In genomic region chr16:91373473-91374252, GRCm38 (mm10) we compare ENCODE assay signal across 8 mouse cellular contexts. TPM values are rescaled to one million over a fixed set of nuclear protein-coding genes. Genes with fewer than 3 reads are reported as not detected.
DNase-seq lines count a peak whose midpoint lies in the region; ATAC-seq and TF ChIP-seq lines count a peak whose summit lies in the region.

No protein-coding gene starts in this region.

- intact Hi-C loops in heart, adult 2 months (cut with DNase I), result no loop called here

- peak overlapping the region; percentile 93 for H3K9ac ChIP-seq in heart, adult 2 months (ENCODE audit: low read depth, low read length)
- peak overlapping the region; percentile 87 for H3K9ac ChIP-seq in hindbrain, embryonic 12.5 days

- no peaks in the 10 kb centered on the region for H3K27me3 ChIP-seq in heart, adult 2 months (ENCODE audit: control insufficient read depth, insufficient read depth, low read length)
- H3K27me3 ChIP-seq in hindbrain, embryonic 12.5 days, result no peaks in the 10 kb centered on the region

- no peak for TF ChIP-seq CTCF in heart, adult 2 months (IDR thresholded peaks at IDR 0.05)

- no peaks in the 10 kb centered on the region for H3K9me3 ChIP-seq in hindbrain, embryonic 12.5 days (replicated peaks)

- peak overlapping the region; percentile 76 for H3K4me2 ChIP-seq in hindbrain, embryonic 12.5 days (replicated peaks)

- H3K4me3 ChIP-seq in heart, adult 2 months, result peak overlapping the region; percentile 100
- peak overlapping the region; percentile 77 for H3K4me3 ChIP-seq in hindbrain, embryonic 12.5 days
- H3K4me3 ChIP-seq in macrophage (ENCODE audit: inconsistent target), result peak overlapping the region; percentile 93

- no peak for TF ChIP-seq POLR2A in heart, adult 2 months (IDR thresholded peaks at IDR 0.05; ENCODE audit: insufficient read depth, low read depth, low read length)

- H3K4me1 ChIP-seq in heart, adult 2 months (ENCODE audit: control insufficient read depth, insufficient read depth, low read length), result peaks cover 11% of the 10 kb centered on the region
- H3K4me1 ChIP-seq in hindbrain, embryonic 12.5 days, result peaks cover 15% of the 10 kb centered on the region

- peaks cover 1% of the 10 kb centered on the region; the same call in 1 of the 2 replicates for H3K79me2 ChIP-seq in heart, adult 2 months (replicated peaks; ENCODE audit: control insufficient read depth, insufficient read depth, low read length)
- H3K79me2 ChIP-seq in macrophage (ENCODE audit: inconsistent target), result peaks cover 71% of the 10 kb centered on the region

- peak; percentile 44 for ATAC-seq in activated CD4-positive, CD25-positive, alpha-beta regulatory T cell, adult 4 months
- ATAC-seq in hindbrain, embryonic 12.5 days (ENCODE audit: low FRiP score), result no peak; the same call in 1 of the 2 replicates

- H3K27ac ChIP-seq in heart, adult 2 months, result peak overlapping the region; percentile 99
- H3K27ac ChIP-seq in hindbrain, embryonic 12.5 days, result peak overlapping the region; percentile 95
- peak overlapping the region; percentile 93 for H3K27ac ChIP-seq in macrophage

- 15% methylated on average over 13 of the region's 13 CpGs for WGBS in heart, adult 2 months
- WGBS in hindbrain, embryonic 12.5 days, result 45% methylated on average over 13 of the region's 13 CpGs
- WGBS in macrophage (ENCODE audit: missing documents), result under 1% methylated on average over 12 of the region's 13 CpGs

- H3K36me3 ChIP-seq in heart, adult 2 months (ENCODE audit: control insufficient read depth, insufficient read depth, low read length), result peaks cover 2% of the 10 kb centered on the region
- no peaks in the 10 kb centered on the region for H3K36me3 ChIP-seq in hindbrain, embryonic 12.5 days
- H3K36me3 ChIP-seq in macrophage (ENCODE audit: inconsistent target), result peaks cover 10% of the 10 kb centered on the region; the same call in 1 of the 2 replicates

- peak in 1 of 2 experiments; percentile 16 for DNase-seq in heart, adult 2 months
- no peak for DNase-seq in heart, postnatal 4 days
- DNase-seq in left cerebral cortex, adult 8-10 months (ENCODE audit: low spot score in 2 of 2), result no peak
- no peak for DNase-seq in Muller cell, postnatal 12 days (ENCODE audit: inconsistent ontology term)
- no peak for DNase-seq in urinary bladder, postnatal 4 days (ENCODE audit: low spot score in 2 of 2)

- TF ChIP-seq EP300 in heart, adult 2 months (IDR thresholded peaks at IDR 0.05; ENCODE audit: insufficient read depth, low read depth, low read length), result no peak

RNA-seq across cellular contexts. Expression of gene Ifnar2, which starts 1.1 kb away (rescaled TPM):
- total RNA-seq in heart, adult 2 months (2021), result 10 to 100 TPM; 31.2 to 36.0 TPM
- 39.9 and 51.6 TPM in 2 replicates for polyA plus RNA-seq in heart, adult 2 months (2012; rRNA removed)
- total RNA-seq in heart, postnatal 4 days (2021), result 10 to 100 TPM; 29.9 to 33.8 TPM
- 10 to 100 TPM; 48.1 to 49.2 TPM for polyA plus RNA-seq in activated CD4-positive, CD25-positive, alpha-beta regulatory T cell, adult 4 months (2017; shearing (Covaris generic))
- 34.0 and 34.1 TPM in 2 replicates for polyA plus RNA-seq in hindbrain, embryonic 12.5 days (2016; fragmentation: Nextera tagmentation; extraction: Ambion mirVana)
- total RNA-seq in macrophage (2018; cell fraction: chromatin; rRNA removed), result 100 to 1,000 TPM; 154 to 353 (median 191) TPM
- total RNA-seq in macrophage (2018; cell fraction: cytosol; rRNA removed), result 100 to 1,000 TPM; 175 to 241 (median 207) TPM
- total RNA-seq in macrophage (2018; cell fraction: nucleus; rRNA removed), result 100 to 1,000 TPM; 188 to 308 (median 236) TPM
- 183 to 327 TPM (median 193 TPM) in 3 replicates for polyA plus RNA-seq in macrophage (2018)
- 10 to 100 TPM; 20.8 to 40.4 (median 27.7) TPM for total RNA-seq in left cerebral cortex, adult 8-10 months (2022)

RNA-seq across cellular contexts. Expression of gene Gm21970, which starts 17.9 kb away (rescaled TPM):
- total RNA-seq in heart, adult 2 months (2021), result not detected
- polyA plus RNA-seq in heart, adult 2 months (2012; rRNA removed), result not detected in 2 replicates
- not detected for total RNA-seq in heart, postnatal 4 days (2021)
- polyA plus RNA-seq in activated CD4-positive, CD25-positive, alpha-beta regulatory T cell, adult 4 months (2017; shearing (Covaris generic)), result 1 to 10 TPM in 1 of 2 experiments, not detected in 1; 1.9 TPM
- not detected in 2 replicates for polyA plus RNA-seq in hindbrain, embryonic 12.5 days (2016; fragmentation: Nextera tagmentation; extraction: Ambion mirVana)
- total RNA-seq in macrophage (2018; cell fraction: chromatin; rRNA removed), result not detected
- total RNA-seq in macrophage (2018; cell fraction: cytosol; rRNA removed), result under 1 TPM in 8 of 26 experiments, not detected in 18; 0.23 to 0.80 (median 0.37) TPM
- 1 to 10 TPM in 1 of 26 experiments, not detected in 25; 1.6 TPM for total RNA-seq in macrophage (2018; cell fraction: nucleus; rRNA removed)
- polyA plus RNA-seq in macrophage (2018), result not detected in 3 replicates
- not detected for total RNA-seq in left cerebral cortex, adult 8-10 months (2022)

RNA-seq across cellular contexts. Expression of gene Il10rb, which starts 32.3 kb away (rescaled TPM):
- 100 to 1,000 TPM in 1 of 2 experiments, 10 to 100 TPM in 1; 98.2 to 122 TPM for total RNA-seq in heart, adult 2 months (2021)
- 136 and 182 TPM in 2 replicates for polyA plus RNA-seq in heart, adult 2 months (2012; rRNA removed)
- total RNA-seq in heart, postnatal 4 days (2021), result 10 to 100 TPM; 66.2 to 67.4 TPM
- polyA plus RNA-seq in activated CD4-positive, CD25-positive, alpha-beta regulatory T cell, adult 4 months (2017; shearing (Covaris generic)), result 100 to 1,000 TPM; 108 to 129 TPM
- polyA plus RNA-seq in hindbrain, embryonic 12.5 days (2016; fragmentation: Nextera tagmentation; extraction: Ambion mirVana), result 8.5 and 10.1 TPM in 2 replicates
- total RNA-seq in macrophage (2018; cell fraction: chromatin; rRNA removed), result 100 to 1,000 TPM; 195 to 513 (median 266) TPM
- 100 to 1,000 TPM; 302 to 435 (median 372) TPM for total RNA-seq in macrophage (2018; cell fraction: cytosol; rRNA removed)
- total RNA-seq in macrophage (2018; cell fraction: nucleus; rRNA removed), result 100 to 1,000 TPM; 321 to 683 (median 404) TPM
- 357 to 533 TPM (median 380 TPM) in 3 replicates for polyA plus RNA-seq in macrophage (2018)
- 10 to 100 TPM; 10.9 to 14.4 (median 11.8) TPM for total RNA-seq in left cerebral cortex, adult 8-10 months (2022)
